Mouse (Mus musculus): Measurements from ENCODE around the gene Hps4. TPM values are rescaled to one million over a fixed set of nuclear protein-coding genes. Genes with fewer than 3 reads are reported as not detected.

The Hps4 gene
- polyA plus RNA-seq, 1 experiment from 2014 or later: 27.0 TPM

DNA sequence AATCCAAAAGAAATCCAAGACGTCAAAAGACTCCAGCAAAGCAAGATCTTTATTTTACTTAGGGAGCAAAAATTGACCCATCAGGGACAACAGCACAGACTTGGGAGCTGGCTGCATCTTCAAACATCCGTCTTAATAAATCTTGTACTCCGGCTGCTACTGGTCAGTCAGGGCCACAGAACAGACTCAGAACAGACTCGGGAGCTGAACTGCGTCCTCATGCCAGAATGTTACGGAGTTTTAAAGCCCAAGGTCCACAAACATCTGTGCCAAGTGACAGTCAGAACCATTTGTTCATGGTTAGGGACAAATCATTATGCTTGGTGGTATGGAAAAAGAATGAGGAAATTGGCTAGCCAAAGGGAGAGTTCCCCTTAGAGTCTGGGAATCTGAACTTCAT is 19.6 kb upstream of the Hps4 start:
- H3K27ac ChIP-seq (ENCODE audit: low read depth): no peak overlapping the region
- DNase-seq: no peak
- WGBS: 80% methylated on average over 6 of the region's 6 CpGs
- H3K9ac ChIP-seq: no peak overlapping the region
- H3K4me1 ChIP-seq (ENCODE audit: insufficient read depth): peaks cover 7% of the 10 kb centered on the region; the same call in 1 of the 2 replicates
- no peak for TF ChIP-seq CTCF (IDR thresholded peaks at IDR 0.05; ENCODE audit: low read depth)
- peaks cover 8% of the 10 kb centered on the region; the same call in 1 of the 2 replicates for H3K36me3 ChIP-seq (ENCODE audit: insufficient read depth)
- ATAC-seq (ENCODE audit: insufficient read depth): no peak
- no peak overlapping the region for H3K4me3 ChIP-seq (ENCODE audit: low read depth, low read length)
- no peaks in the 10 kb centered on the region for H3K27me3 ChIP-seq (ENCODE audit: insufficient read depth, low read length)
- H3K9me3 ChIP-seq (ENCODE audit: low read depth, low read length): no peaks in the 10 kb centered on the region
- no peak overlapping the region for H3K4me2 ChIP-seq

DNA sequence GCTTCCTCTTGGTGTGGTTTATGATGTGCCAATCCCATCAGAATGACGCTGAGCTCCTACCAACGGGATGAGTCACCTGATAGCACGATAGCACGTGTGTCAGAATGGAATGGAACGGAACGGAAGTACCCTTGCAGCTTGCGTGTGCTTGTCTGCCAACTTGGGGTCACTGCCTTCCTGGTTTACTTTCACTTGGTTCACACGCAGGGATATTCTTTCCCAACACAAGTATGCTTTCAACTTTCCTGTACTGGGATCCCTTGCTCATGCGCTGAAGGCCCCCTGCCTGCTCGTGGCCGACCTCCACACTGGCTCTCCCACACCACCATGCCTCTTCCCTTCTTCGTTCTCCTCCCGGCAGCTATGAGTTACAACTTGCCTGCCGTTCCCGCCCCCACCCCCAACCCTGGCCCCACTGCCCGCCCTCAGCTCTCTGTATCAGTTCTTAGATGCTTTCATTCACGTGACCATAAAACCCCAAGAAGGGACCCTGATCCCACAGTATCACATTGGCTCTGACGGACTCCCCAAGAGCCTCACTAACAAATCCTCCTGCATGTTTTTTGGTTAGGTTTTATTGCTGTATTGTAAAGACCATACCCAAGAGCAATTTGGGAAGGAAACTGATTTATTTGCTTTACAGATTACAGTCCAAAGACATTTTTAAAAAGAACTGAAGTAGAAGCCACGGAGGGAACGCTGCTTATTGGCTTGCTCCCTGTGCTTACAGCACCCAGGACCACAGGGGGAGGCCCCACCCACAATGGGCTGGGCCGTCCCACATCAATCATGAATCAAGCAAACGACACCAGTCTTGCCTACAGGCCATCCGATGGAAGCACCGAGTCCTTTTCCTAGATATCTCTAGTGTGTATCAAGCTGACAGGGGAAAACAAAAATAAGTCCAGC is 18.0 kb upstream of the Hps4 start:
- H3K27me3 ChIP-seq (ENCODE audit: insufficient read depth, low read length): no peaks in the 10 kb centered on the region
- H3K9ac ChIP-seq: peak overlapping the region; percentile 30
- TF ChIP-seq CTCF (IDR thresholded peaks at IDR 0.05; ENCODE audit: low read depth): no peak
- H3K27ac ChIP-seq (ENCODE audit: low read depth): peak overlapping the region; percentile 26; the same call in 1 of the 2 replicates
- ATAC-seq (ENCODE audit: insufficient read depth): peak; percentile 74
- H3K4me2 ChIP-seq: peak overlapping the region; percentile 82
- 24% methylated on average over 24 of the region's 24 CpGs for WGBS
- peaks cover 22% of the 10 kb centered on the region for H3K36me3 ChIP-seq (ENCODE audit: insufficient read depth)
- peaks cover 7% of the 10 kb centered on the region; the same call in 1 of the 2 replicates for H3K4me1 ChIP-seq (ENCODE audit: insufficient read depth)
- H3K4me3 ChIP-seq (ENCODE audit: low read depth, low read length): peak overlapping the region; percentile 98
- no peaks in the 10 kb centered on the region for H3K9me3 ChIP-seq (ENCODE audit: low read depth, low read length)
- peak; percentile 68 for DNase-seq

DNA sequence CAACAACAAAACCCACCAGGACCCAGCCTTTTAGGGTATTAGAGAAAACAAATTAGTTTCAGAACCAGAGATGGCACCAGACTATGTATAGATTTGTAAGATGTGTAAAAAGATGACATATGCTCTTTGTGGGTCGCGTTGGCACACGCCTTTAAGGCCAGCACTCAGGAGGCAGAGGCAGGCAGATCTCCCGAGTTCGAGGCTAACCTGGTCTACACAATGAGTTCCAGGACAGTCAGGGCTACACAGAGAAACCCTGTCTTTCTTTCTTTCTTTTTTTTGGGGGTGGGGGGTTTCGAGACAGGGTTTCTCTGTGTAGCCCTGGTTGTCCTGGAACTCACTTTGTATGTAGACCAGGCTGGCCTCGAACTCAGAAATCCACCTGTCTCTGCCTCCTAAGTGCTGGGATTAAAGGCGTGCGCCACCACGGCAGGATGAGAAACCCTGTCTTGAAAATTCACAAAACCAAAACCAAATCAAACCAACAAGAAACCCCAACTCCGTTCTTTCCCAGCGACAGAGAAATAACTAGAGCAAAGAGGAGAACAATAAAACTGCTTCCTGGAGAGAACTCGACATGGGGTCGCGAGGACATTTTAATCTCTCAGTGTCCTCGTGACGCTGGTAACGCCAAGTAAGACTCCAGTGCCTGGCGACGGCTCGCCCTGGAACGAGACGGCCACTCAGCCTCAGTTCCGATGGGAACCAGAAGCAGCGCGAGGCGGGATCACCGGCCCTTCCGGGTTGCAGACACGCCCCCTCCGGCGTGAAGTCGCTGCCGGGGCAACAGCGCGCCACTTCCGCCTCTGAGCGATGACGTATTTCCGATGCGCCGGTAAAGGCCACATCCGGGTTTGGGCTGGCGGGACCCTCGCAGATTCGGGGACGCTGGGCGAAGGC is 17.1 kb upstream of the Hps4 start, which contains the start of gene Tfip11:
Gene Tfip11 (plus strand): TSS at position 813 of the 900 bp plus-strand sequence.
- Histone ChIP-seq H3K4me2 (peak within 1 kb of the TSS; percentile 82), H3K4me1 (ENCODE audit: insufficient read depth) (peaks cover 7% of the 10 kb centered on the region; the same call in 1 of the 2 replicates), H3K27ac (ENCODE audit: low read depth) (peak within 1 kb of the TSS; percentile 73; the same call in 1 of the 2 replicates), H3K27me3 (ENCODE audit: insufficient read depth, low read length) (no peaks in the 10 kb centered on the region), H3K4me3 (ENCODE audit: low read depth, low read length) (peak within 1 kb of the TSS; percentile 98), H3K9me3 (ENCODE audit: low read depth, low read length) (no peaks in the 10 kb centered on the region), H3K9ac (peak within 1 kb of the TSS; percentile 71), H3K36me3 (ENCODE audit: insufficient read depth) (peaks cover 31% of the 10 kb centered on the region)
- TF ChIP-seq CTCF (IDR thresholded peaks at IDR 0.05; ENCODE audit: low read depth): 0 out of 2 replicates have a peak, but pooled peaks have one; percentile 7
- DNase-seq (peak; percentile 99), ATAC-seq (ENCODE audit: insufficient read depth) (peak; percentile 90)
- WGBS: 7% methylated on average over 48 of the region's 48 CpGs

DNA sequence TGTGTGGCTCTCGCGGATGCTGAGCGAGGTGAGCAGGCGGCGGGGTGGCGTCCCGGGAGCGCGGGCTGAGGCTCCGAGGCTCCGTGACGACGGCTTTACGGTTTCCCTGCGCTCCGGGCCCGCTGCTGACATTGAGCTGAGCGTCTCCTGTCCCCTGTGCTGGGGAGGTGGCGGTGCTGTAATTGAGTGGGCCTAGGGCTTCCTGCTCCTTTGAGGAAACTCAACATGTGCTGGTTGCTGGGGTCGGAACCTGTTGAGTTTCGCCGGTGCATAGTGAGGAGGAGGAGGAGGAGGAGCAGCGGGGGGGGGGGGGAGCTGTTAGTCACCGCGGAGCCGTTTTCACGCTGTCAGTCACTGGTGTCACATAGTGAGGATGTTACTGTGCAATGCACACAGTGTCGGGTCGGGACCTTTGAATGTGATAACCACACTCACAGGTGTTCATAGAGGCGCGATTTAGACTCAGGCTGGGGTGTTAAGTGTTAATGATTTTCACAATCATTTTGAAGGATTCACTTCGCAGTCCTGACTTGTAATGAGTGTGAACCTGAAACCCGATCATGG is 16.4 kb upstream of the Hps4 start:
- Histone ChIP-seq H3K27me3 (ENCODE audit: insufficient read depth, low read length) (no peaks in the 10 kb centered on the region), H3K4me1 (ENCODE audit: insufficient read depth) (peaks cover 7% of the 10 kb centered on the region; the same call in 1 of the 2 replicates), H3K36me3 (ENCODE audit: insufficient read depth) (peaks cover 38% of the 10 kb centered on the region), H3K9me3 (ENCODE audit: low read depth, low read length) (no peaks in the 10 kb centered on the region), H3K4me3 (ENCODE audit: low read depth, low read length) (peak overlapping the region; percentile 98), H3K27ac (ENCODE audit: low read depth) (no peak overlapping the region), H3K4me2 (peak overlapping the region; percentile 82), H3K9ac (peak overlapping the region; percentile 71)
- DNase-seq (no peak), ATAC-seq (ENCODE audit: insufficient read depth) (peak; percentile 65)
- 1% methylated on average over 33 of the region's 33 CpGs for WGBS
- TF ChIP-seq CTCF (IDR thresholded peaks at IDR 0.05; ENCODE audit: low read depth): no peak

DNA sequence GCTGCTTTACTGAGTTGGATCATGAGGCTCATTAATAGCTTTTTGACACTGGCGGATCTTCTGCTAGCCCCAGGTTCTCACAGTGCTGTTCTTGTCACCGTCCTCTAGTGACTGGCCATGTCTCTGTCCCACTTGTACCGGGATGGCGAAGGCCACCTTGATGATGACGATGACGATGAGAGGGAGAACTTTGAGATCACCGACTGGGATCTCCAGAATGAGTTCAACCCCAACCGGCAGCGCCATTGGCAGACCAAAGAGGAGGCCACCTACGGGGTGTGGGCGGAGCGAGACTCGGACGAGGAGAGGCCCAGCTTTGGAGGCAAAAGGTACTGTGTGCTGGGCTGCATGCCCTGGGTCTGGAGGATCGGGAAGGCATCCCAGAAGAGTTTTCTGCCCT is 15.0 kb upstream of the Hps4 start:
- Histone ChIP-seq H3K4me2 (no peak overlapping the region), H3K27me3 (ENCODE audit: insufficient read depth, low read length) (no peaks in the 10 kb centered on the region), H3K27ac (ENCODE audit: low read depth) (no peak overlapping the region), H3K9ac (no peak overlapping the region), H3K9me3 (ENCODE audit: low read depth, low read length) (no peaks in the 10 kb centered on the region), H3K36me3 (ENCODE audit: insufficient read depth) (peaks cover 52% of the 10 kb centered on the region), H3K4me1 (ENCODE audit: insufficient read depth) (peaks cover 7% of the 10 kb centered on the region; the same call in 1 of the 2 replicates), H3K4me3 (ENCODE audit: low read depth, low read length) (no peak overlapping the region)
- no peak for TF ChIP-seq CTCF (IDR thresholded peaks at IDR 0.05; ENCODE audit: low read depth)
- no peak for ATAC-seq (ENCODE audit: insufficient read depth)
- whole genome bisulfite sequencing: 93% methylated on average over 15 of the region's 15 CpGs
- DNase-seq: no peak

DNA sequence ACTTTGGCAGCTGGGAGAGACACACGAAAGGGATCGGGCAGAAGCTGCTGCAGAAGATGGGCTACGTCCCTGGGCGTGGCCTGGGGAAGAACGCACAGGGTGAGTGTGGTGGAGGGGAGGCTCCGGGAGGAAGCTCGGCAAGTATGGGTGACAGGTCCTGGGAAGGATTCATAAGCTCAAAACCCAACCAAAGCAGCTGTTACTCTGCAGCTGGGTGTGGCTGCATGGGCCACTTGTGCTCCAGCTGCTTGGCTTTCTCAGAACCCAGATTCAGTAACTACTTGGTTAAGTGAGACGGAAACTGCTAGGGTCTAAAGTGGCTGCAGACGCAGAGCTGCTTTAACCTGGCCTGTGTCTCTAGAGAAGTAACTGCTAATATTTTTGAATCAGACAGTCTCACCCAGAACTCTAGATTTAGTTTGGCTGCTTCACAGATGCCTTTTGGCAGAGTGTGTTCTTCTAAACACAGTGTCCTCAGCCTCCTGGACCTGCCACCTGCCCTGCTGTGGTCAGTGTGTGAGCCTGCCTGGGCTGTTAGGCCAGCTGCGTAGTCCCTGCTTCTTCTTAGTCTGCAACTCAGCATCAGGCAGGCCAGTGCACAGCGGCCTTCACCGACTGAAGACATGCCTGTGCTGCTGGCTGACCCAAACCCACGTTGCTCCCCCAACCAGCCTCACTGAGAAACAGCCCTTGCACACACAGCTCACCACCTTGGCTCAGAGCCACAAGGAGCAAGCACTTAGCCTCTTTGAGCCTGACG is 12.9 kb upstream of the Hps4 start:
- no peak for TF ChIP-seq CTCF (IDR thresholded peaks at IDR 0.05; ENCODE audit: low read depth)
- Histone ChIP-seq H3K27ac (ENCODE audit: low read depth) (no peak overlapping the region), H3K4me2 (no peak overlapping the region), H3K4me3 (ENCODE audit: low read depth, low read length) (no peak overlapping the region), H3K4me1 (ENCODE audit: insufficient read depth) (peaks cover 7% of the 10 kb centered on the region; the same call in 1 of the 2 replicates), H3K9ac (no peak overlapping the region), H3K36me3 (ENCODE audit: insufficient read depth) (peaks cover 73% of the 10 kb centered on the region), H3K27me3 (ENCODE audit: insufficient read depth, low read length) (no peaks in the 10 kb centered on the region), H3K9me3 (ENCODE audit: low read depth, low read length) (no peaks in the 10 kb centered on the region)
- DNase-seq (no peak), ATAC-seq (ENCODE audit: insufficient read depth) (no peak)
- WGBS: 90% methylated on average over 14 of the region's 14 CpGs
